Mouse (Mus musculus): ENCODE measurements around the gene Fyttd1. TPM values are rescaled to one million over a fixed set of nuclear protein-coding genes. Genes with fewer than 3 reads are reported as not detected.
"Not testable (repeated sequence)": the region's sequence is repeated elsewhere in the genome, so short reads cannot be mapped to it uniquely, and the experiment has no call there.

The Fyttd1 gene
- total RNA-seq, 4 experiments from 2014 or later, result 107 to 123 (median 116) TPM

DNA sequence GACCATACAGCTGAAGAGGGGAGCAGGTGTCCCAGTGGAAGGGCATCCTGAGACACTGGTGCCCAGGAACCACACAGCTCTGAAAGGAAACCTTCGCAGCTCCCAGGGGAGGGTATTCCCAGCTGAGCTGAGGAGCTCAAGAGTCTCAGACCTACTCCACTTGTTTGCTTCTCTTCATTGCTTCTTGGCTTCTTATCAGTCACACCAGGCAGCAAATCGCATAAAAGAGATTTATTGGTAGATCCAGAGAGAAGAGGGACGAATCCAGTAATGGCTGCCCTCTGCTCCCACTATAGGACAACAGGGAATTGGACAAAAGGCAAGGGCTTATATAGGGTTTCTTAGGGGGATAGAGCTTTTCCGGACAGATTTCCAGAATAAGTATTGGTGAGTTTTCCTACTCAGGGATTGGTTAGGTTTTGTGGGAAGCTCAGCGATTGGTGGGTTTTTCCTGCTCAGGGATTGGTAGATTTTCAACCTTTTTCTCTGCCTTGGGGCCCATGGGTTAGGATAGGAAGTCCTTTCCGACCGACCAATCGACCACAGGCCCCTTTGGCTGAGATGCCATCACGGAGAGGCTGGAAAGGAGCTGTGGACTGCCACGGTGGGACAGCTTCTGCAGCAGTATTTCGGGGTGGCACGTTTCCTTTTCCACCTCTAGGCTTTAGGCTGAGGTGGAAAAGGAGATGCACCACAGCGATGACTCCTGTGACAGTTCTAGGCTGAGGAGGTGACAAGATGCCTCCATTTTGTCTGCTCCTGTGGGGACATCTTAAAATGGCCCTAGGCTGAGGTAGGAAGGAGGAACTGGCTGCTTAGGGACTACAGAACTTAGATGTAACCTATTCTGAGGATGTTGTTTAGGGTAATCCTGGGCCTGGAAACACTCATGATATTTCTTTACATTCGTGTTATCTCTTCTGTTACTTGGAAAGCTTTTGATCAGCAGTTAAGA is 1.9 kb downstream of the Fyttd1 start:
- no peak for DNase-seq (ENCODE audit: low spot score in 2 of 2)

DNA sequence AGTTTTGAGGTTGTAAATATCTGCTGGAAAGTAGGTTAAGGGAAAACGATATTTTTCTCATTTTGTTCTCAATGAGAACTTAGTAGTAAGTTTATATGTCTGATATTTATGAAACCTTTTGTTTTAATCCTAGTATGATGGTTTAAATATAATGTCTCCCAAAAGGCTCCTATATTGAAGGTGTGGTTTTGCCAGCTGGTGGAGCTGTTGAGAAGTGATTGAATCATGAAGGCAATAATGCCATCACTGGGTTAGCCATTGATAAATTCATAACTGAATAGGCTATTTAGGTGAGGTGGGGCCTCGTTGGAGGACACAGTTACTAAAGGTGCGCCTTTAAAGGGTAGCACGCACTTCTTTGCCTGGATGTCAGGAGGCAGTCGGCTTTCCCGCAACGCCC is 4.2 kb downstream of the Fyttd1 start:
- no peak for DNase-seq (ENCODE audit: low spot score in 2 of 2)

DNA sequence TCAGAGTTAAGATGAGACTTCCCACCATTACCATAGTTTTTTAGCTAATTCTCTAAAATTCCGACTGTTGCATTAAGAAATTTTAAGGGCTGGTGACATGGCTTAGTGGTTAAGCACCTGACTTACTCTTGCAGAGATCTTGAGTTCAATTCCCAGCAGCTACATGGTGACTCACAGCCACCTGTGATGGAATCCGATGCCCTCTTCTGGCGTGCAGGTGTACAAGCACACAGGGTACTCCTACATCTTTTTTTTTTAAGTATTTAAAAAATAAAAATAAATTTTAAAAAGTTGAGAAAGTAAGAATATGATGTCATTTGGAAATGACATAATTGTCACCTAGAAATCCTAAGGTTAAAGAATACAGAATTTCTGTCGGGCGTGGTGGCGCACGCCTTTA is 10.7 kb downstream of the Fyttd1 start:
- no peak for DNase-seq (ENCODE audit: low spot score in 2 of 2)

DNA sequence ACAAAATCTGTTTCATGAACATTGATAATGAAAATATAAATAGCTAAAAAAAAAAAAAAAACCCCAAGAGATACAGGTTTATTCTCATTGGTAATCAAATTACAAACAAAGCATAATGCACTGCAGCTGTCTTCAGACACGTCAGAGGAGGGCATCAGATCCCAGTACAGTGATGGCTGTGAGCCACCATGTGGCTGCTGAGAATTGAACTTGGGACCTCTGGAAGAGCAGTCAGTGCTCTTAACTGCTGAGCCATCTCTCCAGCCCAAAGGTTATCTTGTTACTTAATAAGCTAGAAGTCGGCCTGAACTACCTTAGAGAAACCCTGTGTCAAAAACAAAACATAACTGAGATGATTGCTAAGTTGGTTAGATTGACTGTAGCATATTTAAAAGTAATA is 12.6 kb downstream of the Fyttd1 start:
- DNase-seq (ENCODE audit: low spot score in 2 of 2), result no peak

DNA sequence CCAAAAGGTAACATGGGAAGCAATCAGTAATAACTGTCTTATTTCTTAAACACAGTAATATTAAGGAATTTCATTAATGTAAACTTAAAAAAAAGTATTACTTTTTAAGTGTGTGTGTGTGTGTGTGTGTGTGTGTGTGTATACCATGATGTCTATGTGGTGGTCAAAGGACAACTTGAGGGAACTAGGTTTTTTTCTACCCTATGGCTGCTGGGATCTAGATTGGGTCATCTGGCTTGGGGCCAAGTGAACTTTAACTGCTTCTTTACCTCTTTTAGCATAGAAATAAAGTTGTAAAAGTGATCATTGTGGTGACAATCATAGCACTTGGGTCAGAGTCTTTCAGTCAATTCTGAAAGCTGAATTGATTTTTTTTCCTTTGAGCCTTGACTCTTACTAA is 18.8 kb downstream of the Fyttd1 start:
- DNase-seq (ENCODE audit: low spot score in 2 of 2), result no peak

DNA sequence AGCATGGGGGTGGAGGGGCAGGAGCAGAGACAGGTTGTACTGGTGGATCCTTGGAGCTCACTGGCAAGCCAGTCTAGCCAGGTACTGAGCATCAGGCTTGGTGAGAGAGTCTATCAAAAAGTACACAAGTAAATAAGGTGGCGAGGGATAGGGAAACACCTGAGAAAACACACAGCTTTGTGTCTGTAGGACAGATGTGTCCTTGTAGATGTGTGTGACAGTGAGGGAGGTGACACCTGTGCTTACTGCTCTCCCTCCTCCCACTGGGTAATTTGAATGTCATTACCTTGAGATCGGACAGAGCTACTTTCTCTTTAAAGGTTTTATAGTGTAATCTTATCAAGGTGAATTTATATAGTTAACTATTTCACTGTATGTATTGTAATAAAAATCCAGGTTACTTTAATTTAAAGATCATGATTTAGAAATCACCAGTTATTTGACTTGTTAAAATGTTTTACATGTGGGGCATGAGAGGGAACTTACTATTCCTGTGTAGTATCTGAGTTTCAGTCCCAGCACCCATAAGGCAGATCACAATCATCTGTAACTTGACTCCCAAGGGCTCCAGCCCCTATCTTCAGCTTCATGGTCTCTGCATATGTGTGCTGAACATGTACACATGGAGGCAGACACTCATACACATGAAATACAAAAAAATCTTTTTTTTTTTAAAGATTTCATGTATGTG is 24.2 kb downstream of the Fyttd1 start:
- no peak for DNase-seq (ENCODE audit: low spot score in 2 of 2)

DNA sequence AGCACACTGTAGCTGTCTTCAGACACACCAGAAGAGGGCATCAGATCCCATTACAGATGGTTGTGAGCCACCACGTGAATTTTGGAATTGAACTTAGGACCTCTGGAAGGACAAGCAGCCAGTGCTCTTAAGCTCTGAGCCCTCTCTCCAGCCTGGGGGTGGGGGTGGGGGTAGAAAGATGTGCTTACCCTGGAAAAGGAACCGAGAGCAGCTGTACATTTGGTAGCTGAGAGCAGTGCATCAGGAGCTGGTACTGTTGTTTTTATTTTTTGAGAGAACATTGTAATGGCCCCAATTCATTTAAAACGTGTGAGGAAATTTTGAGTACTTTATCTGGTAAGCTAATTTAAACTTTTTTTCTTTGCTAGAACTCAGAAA is 24.7 kb downstream of the Fyttd1 start:
- no peak for DNase-seq (ENCODE audit: low spot score in 2 of 2)

DNA sequence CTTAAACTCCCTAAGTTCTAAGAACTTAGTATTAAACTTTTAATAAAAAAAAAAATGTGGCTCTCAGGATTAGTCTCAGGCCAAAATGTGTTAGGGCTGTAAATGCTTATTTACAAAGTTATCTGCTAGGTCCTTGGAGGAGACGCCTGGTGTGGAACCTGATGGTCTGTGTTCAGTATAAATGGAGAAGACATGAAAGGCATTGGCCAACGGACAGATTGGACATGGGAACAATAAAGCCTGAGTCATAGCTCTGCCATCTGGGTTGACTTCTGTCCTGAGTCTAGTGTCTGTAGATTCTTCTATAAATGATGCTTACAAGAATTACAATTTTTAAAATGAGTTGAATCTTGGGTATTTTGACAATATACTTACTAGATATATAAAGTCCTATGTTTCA is 28.9 kb downstream of the Fyttd1 start:
- no peak for DNase-seq (ENCODE audit: low spot score in 2 of 2)

DNA sequence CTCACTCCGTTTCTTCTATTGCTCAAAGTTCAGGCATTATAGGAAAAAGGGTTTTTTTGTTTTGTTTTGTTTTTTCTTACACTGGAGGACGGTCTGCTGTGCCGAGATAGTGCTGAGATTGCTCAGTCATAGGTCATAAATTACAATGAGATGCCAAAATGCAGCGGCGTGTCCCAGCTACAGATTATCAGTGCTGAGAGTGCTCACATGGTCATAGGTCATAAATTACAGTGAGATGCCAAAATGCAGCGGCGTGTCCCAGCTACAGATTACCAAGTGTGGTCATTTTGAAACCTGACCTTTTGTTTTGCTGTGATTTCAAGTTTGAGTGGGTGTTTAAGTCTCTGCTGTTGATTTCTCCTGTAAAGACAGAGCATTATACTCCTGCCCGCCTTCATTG is 29.4 kb downstream of the Fyttd1 start:
- no peak for DNase-seq (ENCODE audit: low spot score in 2 of 2)

DNA sequence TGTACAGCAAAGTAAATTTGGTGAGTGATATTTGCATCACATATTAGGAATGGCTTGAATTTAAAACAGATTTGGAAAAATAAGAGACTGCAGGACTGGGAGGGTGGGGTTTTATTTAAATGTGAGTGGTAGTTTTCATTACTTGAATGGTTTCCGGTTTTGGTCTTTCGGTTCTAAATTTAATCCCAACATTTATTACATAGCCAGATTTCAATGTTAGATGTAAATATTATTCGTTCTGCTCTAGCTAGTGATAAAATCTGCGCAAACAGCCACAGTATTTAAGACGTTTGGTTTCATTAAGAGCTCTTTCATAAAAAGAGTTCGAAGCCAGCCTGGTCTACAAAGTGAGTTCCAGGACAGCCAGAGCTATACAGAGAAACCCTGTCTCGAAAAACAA is 35.9 kb downstream of the Fyttd1 start:
- no peak for DNase-seq (ENCODE audit: low spot score in 2 of 2)

DNA sequence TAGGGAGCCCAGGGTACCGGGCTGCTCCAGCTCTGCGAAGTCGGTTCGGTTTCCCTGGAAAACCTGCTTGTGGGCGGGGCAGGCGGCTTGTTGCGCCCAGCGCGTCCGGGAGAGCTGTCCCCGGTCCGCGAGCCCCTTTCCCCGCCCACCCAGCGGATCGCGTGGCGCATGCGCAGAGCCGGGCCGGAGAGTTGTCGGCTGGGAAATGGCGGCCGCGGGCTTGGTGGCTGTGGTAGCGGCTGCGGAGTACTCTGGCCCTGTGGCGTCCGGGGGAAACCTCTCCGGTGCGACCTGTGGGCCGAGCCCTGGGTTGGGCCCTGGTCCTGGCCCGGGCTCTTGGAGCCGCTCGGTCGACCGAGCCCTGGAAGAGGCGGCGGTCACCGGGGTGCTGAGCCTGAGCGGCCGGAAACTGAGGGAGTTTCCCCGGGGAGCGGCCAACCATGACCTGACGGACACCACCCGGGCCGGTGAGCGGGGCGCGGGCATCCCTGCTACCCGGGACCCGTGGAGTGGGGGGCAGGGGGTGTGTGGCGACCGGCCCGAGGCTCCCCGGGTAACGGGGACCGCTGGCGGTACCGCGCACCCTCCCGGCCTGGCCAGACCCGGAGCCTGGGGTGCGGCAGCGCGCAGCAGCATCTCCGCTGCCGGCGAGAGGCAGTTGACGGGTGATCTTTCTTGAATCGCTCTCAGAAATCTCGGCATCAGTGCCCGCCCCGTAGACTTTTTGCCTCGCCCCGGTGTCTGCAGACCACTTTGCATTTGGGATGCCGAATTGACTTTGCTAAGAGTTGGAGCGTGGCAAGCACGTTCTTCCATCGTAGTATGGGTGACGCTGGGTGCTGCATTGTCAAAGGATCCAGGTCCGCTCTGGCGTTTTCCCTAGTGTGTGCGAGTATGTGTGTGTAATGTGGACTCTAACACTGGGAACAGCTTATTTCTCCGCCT is 36.9 kb downstream of the Fyttd1 start, which contains the start of gene Lrch3:
Lrch3 (plus strand) TSS at position 164 of the 945 bp plus-strand sequence.
- DNase-seq (ENCODE audit: low spot score in 2 of 2), result peak; percentile 88 to 90

DNA sequence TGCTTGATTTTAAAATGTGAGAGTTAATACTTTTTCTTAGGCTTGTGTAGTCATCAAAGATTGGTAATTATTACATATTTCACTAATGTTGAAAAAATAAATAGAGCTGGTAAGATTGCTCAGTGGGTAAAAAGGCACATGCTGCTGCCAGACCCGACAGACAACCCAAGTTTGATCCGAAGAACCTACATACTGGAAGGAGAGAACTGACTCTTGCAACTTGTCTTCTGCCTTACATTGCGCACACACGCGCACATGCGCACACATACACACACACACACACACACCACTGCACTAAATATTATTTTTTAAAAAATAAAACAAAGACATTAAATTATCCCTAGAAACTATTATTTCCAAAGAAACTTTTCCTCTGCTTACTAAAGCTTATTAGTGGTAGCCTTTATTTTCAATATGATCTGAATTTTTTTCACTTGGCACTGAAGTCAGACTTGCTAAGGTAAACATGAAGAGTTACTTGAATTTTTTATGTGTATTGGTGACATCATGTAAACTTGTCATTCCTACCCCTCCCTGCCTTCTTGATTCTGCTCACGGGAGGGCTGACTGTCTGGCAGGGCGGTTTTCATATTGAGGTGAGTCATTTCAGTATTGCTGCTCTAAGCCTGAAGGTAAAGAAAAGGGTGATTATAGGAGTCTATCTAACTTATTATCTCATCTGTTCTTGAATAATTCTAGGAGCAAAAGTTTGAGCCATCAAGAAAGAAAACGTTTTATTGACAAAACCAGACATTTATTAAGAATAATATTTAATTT is 38.2 kb downstream of the Fyttd1 start:
- DNase-seq (ENCODE audit: low spot score in 2 of 2), result no peak

DNA sequence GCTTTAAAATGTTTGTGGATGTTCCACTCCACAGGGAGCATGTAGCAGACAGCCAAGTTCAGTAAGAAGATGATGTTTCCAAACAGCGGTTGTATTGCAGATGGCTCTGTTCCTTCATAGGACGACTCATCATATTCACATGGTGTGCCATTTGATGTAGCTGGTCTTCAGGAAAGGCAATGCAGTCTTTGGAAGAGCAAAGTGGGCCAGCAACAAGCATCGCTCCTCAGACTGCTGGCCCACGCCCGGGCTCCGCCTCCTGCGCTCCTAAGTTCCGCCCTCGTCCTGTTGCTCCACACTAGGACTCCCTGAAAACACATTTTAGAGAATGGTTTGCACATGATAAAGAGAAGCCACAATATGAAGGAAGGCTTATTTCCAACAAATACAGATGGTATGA is 49.3 kb downstream of the Fyttd1 start:
- DNase-seq (ENCODE audit: low spot score in 2 of 2), result not testable (repeated sequence)

DNA sequence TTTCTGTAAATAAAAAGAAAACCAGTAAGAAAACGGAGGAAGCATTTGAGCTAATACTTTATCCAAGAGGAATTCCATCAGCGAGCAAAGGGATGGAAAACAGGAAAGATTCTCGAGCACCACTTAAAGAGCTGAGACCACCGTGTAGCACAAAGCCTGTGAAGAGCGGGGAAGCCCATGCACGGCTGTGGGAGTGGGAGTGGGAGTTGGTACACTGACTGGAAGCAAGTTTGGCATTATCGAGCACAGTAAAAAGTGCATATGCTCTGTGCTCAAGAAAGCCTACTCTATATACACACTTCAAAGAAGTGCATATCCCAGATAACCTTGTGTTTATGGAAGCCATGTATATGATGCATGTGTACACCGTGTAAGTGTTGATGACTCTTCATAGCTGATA is 49.7 kb downstream of the Fyttd1 start:
- no peak for DNase-seq (ENCODE audit: low spot score in 2 of 2)

DNA sequence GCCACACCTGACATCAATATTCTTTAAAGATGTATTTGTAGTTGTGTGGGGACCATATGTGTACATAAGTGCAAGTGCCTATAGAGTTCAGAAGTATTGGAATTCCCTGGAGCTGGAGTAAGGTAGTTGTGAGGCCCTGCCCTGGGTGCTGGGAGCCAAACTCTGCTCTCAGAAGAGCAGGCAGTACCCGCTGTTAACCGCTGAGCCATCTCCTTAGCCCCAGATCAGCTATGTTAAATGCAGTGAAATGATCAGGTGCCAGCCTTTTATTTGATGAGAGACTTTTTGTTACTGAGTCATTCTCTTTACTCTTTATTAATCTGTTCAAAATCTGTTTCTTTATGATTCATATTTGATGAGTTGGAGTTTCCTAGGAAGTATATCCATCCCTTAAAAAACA is 52.6 kb downstream of the Fyttd1 start:
- DNase-seq (ENCODE audit: low spot score in 2 of 2), result no peak

DNA sequence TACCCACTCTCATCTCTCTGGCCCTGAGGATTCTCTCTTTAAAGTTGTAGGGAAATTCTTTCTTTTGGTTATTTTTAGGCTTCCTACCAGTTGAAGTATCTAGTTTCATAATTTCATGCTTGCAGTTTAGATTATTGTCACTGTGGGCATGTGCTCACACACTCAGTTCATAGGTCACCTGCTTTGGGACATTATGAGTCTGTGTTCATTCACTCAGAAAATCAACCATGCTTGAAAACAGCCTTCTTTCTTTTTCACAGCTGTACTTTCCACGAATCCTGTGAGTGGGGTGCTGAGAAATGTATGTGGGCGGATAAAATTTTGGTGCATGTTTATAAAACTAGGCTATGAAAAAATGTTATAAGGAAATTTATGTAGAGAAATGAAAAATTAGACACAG is 57.2 kb downstream of the Fyttd1 start:
- no peak for DNase-seq (ENCODE audit: low spot score in 2 of 2)

DNA sequence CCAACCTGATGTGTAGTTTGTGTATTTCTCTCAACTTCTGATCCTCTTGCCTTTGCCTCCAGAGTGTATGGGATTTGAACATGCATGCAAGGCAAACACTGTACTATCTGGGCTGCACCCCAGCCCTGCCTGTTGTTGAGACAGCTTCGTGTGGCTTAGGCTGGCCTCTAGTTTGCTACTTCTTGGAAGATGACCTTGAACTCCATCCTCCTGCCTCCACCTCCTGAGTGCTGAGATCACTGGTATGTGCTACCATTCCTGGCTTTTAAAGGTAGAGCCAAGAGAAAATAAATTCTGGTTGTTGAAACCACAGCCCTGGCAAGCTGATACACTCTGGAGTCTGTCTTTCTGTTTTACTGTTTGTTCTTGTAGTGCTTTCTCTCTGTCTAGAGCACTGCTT is 57.8 kb downstream of the Fyttd1 start:
- no peak for DNase-seq (ENCODE audit: low spot score in 2 of 2)

DNA sequence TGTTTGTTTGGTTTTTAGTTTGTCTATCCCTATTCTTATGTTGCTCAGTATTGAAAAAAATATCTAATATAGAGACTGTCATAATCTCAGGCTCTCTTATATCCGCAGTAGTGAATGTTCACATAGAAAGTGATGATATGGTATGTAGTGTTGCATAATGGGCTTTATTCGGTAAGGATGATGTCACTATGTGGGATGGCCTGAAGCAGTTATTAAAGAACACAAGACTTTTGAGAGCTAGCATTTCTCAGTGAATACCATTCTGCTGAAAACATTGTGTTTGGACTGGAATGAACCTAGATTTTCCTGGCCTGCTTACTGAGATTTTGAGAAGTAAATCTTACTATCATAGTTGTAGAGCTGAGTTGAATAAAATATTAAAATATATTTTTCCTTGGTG is 60.1 kb downstream of the Fyttd1 start:
- DNase-seq (ENCODE audit: low spot score in 2 of 2), result no peak

DNA sequence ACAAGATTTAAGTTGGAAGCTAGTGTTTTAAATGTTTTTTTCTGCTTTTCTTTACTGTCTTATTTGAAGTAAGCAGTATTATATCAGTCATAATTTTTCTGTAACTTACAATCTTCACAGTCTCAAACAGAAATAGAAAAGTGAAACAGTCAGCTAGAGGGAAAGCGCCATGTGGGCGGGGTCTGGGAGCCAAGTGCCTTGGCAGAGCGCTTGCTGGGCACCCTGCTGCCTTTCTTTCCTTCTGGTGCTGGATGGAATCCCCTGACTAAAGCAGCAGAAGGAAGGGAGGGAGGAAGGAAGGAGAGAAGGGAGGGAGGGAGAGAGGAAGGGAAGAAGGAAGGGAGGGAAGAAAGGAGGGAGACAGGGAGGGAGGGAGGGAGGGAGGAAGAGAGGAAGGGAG is 62.0 kb downstream of the Fyttd1 start:
- DNase-seq (ENCODE audit: low spot score in 2 of 2), result peak; percentile 18 to 40

DNA sequence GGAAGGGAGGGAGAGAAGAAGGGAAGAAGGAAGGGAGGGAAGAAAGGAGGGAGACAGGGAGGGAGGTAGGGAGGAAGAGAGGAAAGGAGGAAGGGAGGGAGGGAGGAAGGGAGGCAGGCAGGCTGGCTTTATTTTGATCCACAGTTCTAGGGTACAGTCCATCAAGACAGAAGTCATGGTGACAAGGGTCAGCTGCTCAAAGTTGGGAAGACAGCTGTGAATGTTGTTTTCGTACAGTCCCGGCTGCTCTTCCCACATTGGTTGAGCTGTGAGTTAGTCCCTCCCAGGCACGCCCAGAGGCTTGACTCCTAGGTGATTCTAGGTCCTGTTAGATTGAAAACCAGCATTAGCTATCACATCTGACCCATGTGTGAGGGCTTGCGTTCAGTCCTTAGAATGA is 62.4 kb downstream of the Fyttd1 start:
- DNase-seq (ENCODE audit: low spot score in 2 of 2), result not testable (repeated sequence)

DNA sequence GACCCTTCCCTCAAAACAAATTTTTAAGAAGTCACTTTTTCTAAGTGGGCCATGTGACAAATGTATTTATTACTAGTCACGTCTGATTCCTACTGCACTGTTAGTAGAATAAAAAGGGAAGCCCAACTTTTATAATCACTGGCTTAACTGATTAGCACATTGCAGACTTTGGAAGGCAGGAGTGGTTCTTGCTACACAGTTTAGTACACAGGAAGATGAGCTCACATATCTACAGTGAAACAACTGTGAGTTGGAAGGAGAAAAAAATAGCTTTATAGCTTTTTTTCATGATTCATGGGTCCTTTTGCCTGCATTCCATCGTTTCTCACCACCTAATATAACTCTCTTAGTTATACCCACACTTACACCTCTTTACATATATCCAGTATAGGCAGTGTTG is 63.9 kb downstream of the Fyttd1 start:
- not testable (repeated sequence) for DNase-seq (ENCODE audit: low spot score in 2 of 2)
